Mouse (Mus musculus) bone marrow macrophage, adult 2 months (primary cell): ENCODE results near the gene Rims4.

Experiments
- CTCF ChIP-seq: IDR thresholded peaks from 2 replicates; pipeline ENCODE4 v1.5.1; 2012; ENCODE audit warnings: low read depth, mild to moderate bottlenecking, low read length, moderate library complexity
- POLR2A ChIP-seq: IDR thresholded peaks from 2 replicates; pipeline ENCODE4 v1.6.1; 2012; ENCODE audit warnings: mild to moderate bottlenecking, low read depth, low read length, borderline replicate concordance

DNA sequence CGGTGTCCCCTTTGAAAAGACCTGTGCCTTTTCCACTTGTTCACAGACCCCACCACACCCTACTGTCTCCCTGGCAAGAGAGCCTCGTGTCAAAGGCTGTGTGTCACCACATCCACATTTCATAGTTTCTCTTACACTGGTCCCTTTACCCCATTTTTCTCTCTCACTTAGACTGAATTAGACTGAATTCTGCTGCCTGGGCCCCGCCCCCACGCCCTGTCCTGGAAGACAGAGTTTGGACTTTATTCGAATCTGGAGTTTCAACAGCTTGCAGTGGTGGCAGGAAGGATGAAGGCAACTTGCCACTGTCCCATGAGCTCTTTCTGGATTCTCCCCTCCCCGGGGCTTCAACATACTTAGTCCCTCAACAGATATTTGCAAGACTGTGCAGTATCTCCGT lies 47.2 kb upstream of the Rims4 start:
- TF ChIP-seq CTCF (no peak), POLR2A (no peak)
